Mouse (Mus musculus): ENCODE measurements around the gene Rpn2.

DNA sequence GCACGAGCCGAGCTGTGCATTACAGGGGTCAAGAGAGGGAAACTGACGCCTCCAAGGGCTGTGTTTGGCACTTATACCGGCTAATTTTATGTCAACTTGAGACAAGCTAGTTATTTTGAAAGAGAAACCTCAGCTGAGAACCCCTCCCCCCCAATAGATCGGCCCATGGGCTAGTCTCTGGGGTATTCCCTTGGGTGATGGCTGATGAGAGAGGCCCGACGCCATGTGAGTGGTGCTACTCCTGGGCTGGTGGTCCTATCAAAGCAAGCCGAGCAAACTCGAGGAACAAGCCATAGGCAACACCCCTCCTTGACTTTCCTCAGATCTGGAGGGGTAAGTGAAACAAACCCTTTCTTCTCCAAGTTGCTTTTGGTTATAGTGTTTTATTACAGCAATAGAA, 16.3 kb upstream of the Rpn2 start:
- TF ChIP-seq ZNF384 (IDR thresholded peaks at IDR 0.05; ENCODE audit: low read depth, low read length) (no peak), MAFK (IDR thresholded peaks at IDR 0.05; ENCODE audit: insufficient read depth, low read depth, low read length) (no peak), ZC3H11A (IDR thresholded peaks at IDR 0.05; ENCODE audit: borderline replicate concordance, low read depth, low read length) (no peak)
